Mouse (Mus musculus) heart, embryonic 13.5 days (tissue): ENCODE data around the gene Tmsb4x. TPM values are rescaled to one million over a fixed set of nuclear protein-coding genes. Genes with fewer than 3 reads are reported as not detected.

Source experiments
- ATAC-seq: fragments of 200-750 bp; cut with Nextera tagmentation; 2 replicates; pipeline ENCODE4 v1.8.0; 2017; ENCODE audit warnings: moderate TSS enrichment; ENCODE audit not compliant: insufficient number of reproducible peaks, low FRiP score, low TSS enrichment; ENCODE audit errors: extremely low read depth
- H3K27ac ChIP-seq: fragments of 300-500 bp; sonication (generic); replicated peaks from 2 replicates; pipeline ENCODE4 v1.5.1; 2015; ENCODE audit warnings: moderate library complexity, mild to moderate bottlenecking, inconsistent platforms
- H3K27me3 ChIP-seq: fragments of 300-500 bp; sonication (generic); replicated peaks from 2 replicates; pipeline ENCODE4 v1.6.1; 2015; ENCODE audit warnings: mild to moderate bottlenecking, inconsistent platforms
- H3K36me3 ChIP-seq: fragments of 300-500 bp; sonication (generic); 2 replicates; pipeline ENCODE4 v1.6.1; 2015; ENCODE audit warnings: mild to moderate bottlenecking, inconsistent platforms
- H3K4me1 ChIP-seq: fragments of 300-500 bp; sonication (generic); 2 replicates; pipeline ENCODE4 v1.6.1; 2015; ENCODE audit warnings: inconsistent platforms
- H3K4me2 ChIP-seq: fragments of 300-500 bp; sonication (generic); 2 replicates; pipeline ENCODE4 v1.6.1; 2015; ENCODE audit warnings: inconsistent platforms, mild to moderate bottlenecking, moderate library complexity
- H3K4me3 ChIP-seq: fragments of 300-500 bp; sonication (generic); 2 replicates; pipeline ENCODE4 v1.5.1; 2015; ENCODE audit warnings: moderate library complexity, mild to moderate bottlenecking, inconsistent platforms
- H3K9ac ChIP-seq: fragments of 300-500 bp; sonication (generic); 2 replicates; pipeline ENCODE4 v1.6.1; 2015; ENCODE audit warnings: inconsistent platforms, mild to moderate bottlenecking, moderate library complexity
- H3K9me3 ChIP-seq: fragments of 300-500 bp; sonication (generic); 2 replicates; pipeline ENCODE4 v1.6.1; 2016; ENCODE audit warnings: inconsistent platforms
- WGBS: fragments of 180-500 bp; shearing (Covaris S2); methylation state at CpG from one replicate; pipeline ENCODE4 v1.1.7; 2015; ENCODE audit warnings: mixed read lengths; 5-methylcytosine and 5-hydroxymethylcytosine counted together
- polyA plus RNA-seq: library from polyadenylated mRNA; unstranded; fragments of >200 nt; fragmentation: Nextera tagmentation; extraction: Ambion mirVana; gene quantifications from 2 replicates; pipeline ENCODE4 v1.2.1, GENCODE M21; 2015

Tmsb4x gene
- polyA plus RNA-seq: 3,022 and 3,158 TPM in 2 replicates

GRCm38 (mm10) chrX:167208978-167209754 is at the start of gene Tmsb4x:
Tmsb4x (minus strand) TSS chrX:167209315.
- 14% methylated on average over 39 of the region's 39 CpGs for WGBS
- Histone ChIP-seq H3K4me2 (peak within 1 kb of the TSS; percentile 71), H3K27me3 (0 out of 2 replicates have a peak, but pooled peaks cover 7% of the 10 kb centered on the region), H3K9ac (peak within 1 kb of the TSS; percentile 94), H3K36me3 (peaks cover 9% of the 10 kb centered on the region), H3K4me1 (peaks cover 24% of the 10 kb centered on the region), H3K9me3 (no peaks in the 10 kb centered on the region), H3K27ac (peak within 1 kb of the TSS; percentile 95), H3K4me3 (peak within 1 kb of the TSS; percentile 71)
- peak; percentile 66; the same call in 1 of the 2 replicates for ATAC-seq

- H3K4me3 ChIP-seq: no peak overlapping the region
- 79% methylated on average over 3 of the region's 3 CpGs for WGBS
- H3K27ac ChIP-seq: no peak overlapping the region
- H3K27me3 ChIP-seq: 0 out of 2 replicates have a peak, but pooled peaks cover 3% of the 10 kb centered on the region
- ATAC-seq: no peak
- no peak overlapping the region for H3K4me2 ChIP-seq
- H3K9ac ChIP-seq: no peak overlapping the region
- no peaks in the 10 kb centered on the region for H3K36me3 ChIP-seq
- H3K9me3 ChIP-seq: no peaks in the 10 kb centered on the region
- H3K4me1 ChIP-seq: no peaks in the 10 kb centered on the region
Measured at GRCm38 (mm10) chrX:167241736-167242135, 32.6 kb upstream of the Tmsb4x start.

GRCm38 (mm10) chrX:167239293-167239921 is 30.3 kb upstream of the Tmsb4x start:
- no peak overlapping the region for H3K4me2 ChIP-seq
- ATAC-seq: no peak

GRCm38 (mm10) chrX:167233104-167233687 is 24.1 kb upstream of the Tmsb4x start:
- H3K27me3 ChIP-seq: 0 out of 2 replicates have a peak, but pooled peaks cover 5% of the 10 kb centered on the region
- no peak overlapping the region for H3K27ac ChIP-seq
- H3K4me3 ChIP-seq: no peak overlapping the region
- 0 out of 2 replicates have a peak overlapping the region, but pooled peaks have one; percentile 5 for H3K4me2 ChIP-seq
- H3K4me1 ChIP-seq: no peaks in the 10 kb centered on the region
- 14% methylated on average over 9 of the region's 9 CpGs for WGBS
- no peaks in the 10 kb centered on the region for H3K9me3 ChIP-seq
- no peak overlapping the region for H3K9ac ChIP-seq
- no peak for ATAC-seq
- no peaks in the 10 kb centered on the region for H3K36me3 ChIP-seq

More at GRCm38 (mm10) chrX:167239293-167239921, 30.3 kb upstream of the Tmsb4x start:
- 60% methylated on average over 9 of the region's 9 CpGs for WGBS
- H3K27me3 ChIP-seq: 0 out of 2 replicates have a peak, but pooled peaks cover 5% of the 10 kb centered on the region
- H3K4me1 ChIP-seq: no peaks in the 10 kb centered on the region
- H3K9ac ChIP-seq: no peak overlapping the region
- no peak overlapping the region for H3K27ac ChIP-seq
- H3K9me3 ChIP-seq: no peaks in the 10 kb centered on the region
- no peak overlapping the region for H3K4me3 ChIP-seq
- no peaks in the 10 kb centered on the region for H3K36me3 ChIP-seq

- WGBS: 55% methylated on average over 8 of the region's 8 CpGs
- H3K4me1 ChIP-seq: no peaks in the 10 kb centered on the region
- H3K4me2 ChIP-seq: no peak overlapping the region
- 0 out of 2 replicates have a peak, but pooled peaks cover 3% of the 10 kb centered on the region for H3K27me3 ChIP-seq
- ATAC-seq: no peak
- H3K4me3 ChIP-seq: no peak overlapping the region
- no peak overlapping the region for H3K9ac ChIP-seq
- no peaks in the 10 kb centered on the region for H3K36me3 ChIP-seq
- no peak overlapping the region for H3K27ac ChIP-seq
- H3K9me3 ChIP-seq: no peaks in the 10 kb centered on the region
Measured at GRCm38 (mm10) chrX:167231150-167231549, 22.0 kb upstream of the Tmsb4x start.

- no peaks in the 10 kb centered on the region for H3K9me3 ChIP-seq
- no peak overlapping the region for H3K4me3 ChIP-seq
- 0 out of 2 replicates have a peak, but pooled peaks cover 3% of the 10 kb centered on the region for H3K27me3 ChIP-seq
- 44% methylated on average over 1 of the region's 1 CpGs for WGBS
- no peaks in the 10 kb centered on the region for H3K36me3 ChIP-seq
- no peak overlapping the region for H3K9ac ChIP-seq
- no peak overlapping the region for H3K27ac ChIP-seq
- no peak overlapping the region for H3K4me2 ChIP-seq
- H3K4me1 ChIP-seq: no peaks in the 10 kb centered on the region
- ATAC-seq: no peak
Measured at GRCm38 (mm10) chrX:167229819-167230218, 20.7 kb upstream of the Tmsb4x start.

- no peak overlapping the region for H3K4me2 ChIP-seq
- no peaks in the 10 kb centered on the region for H3K4me1 ChIP-seq
- H3K9me3 ChIP-seq: no peaks in the 10 kb centered on the region
- H3K36me3 ChIP-seq: no peaks in the 10 kb centered on the region
- no peak overlapping the region for H3K27ac ChIP-seq
- no peak overlapping the region for H3K4me3 ChIP-seq
- 39% methylated on average over 6 of the region's 6 CpGs for WGBS
- no peak overlapping the region for H3K9ac ChIP-seq
- ATAC-seq: no peak
- H3K27me3 ChIP-seq: no peaks in the 10 kb centered on the region
Measured at GRCm38 (mm10) chrX:167229206-167229605, 20.1 kb upstream of the Tmsb4x start.

GRCm38 (mm10) chrX:167227756-167228155 is 18.6 kb upstream of the Tmsb4x start:
- Histone ChIP-seq H3K4me3 (no peak overlapping the region), H3K4me2 (no peak overlapping the region), H3K36me3 (no peaks in the 10 kb centered on the region), H3K9me3 (no peaks in the 10 kb centered on the region), H3K4me1 (no peaks in the 10 kb centered on the region), H3K27me3 (no peaks in the 10 kb centered on the region), H3K9ac (no peak overlapping the region), H3K27ac (no peak overlapping the region)
- no peak for ATAC-seq
- 85% methylated on average over 6 of the region's 6 CpGs for WGBS

GRCm38 (mm10) chrX:167227138-167227537 is 18.0 kb upstream of the Tmsb4x start:
- no peak overlapping the region for H3K27ac ChIP-seq
- ATAC-seq: no peak
- H3K4me2 ChIP-seq: no peak overlapping the region
- 74% methylated on average over 7 of the region's 7 CpGs for WGBS
- no peaks in the 10 kb centered on the region for H3K36me3 ChIP-seq
- no peak overlapping the region for H3K4me3 ChIP-seq
- no peaks in the 10 kb centered on the region for H3K27me3 ChIP-seq
- no peaks in the 10 kb centered on the region for H3K4me1 ChIP-seq
- no peaks in the 10 kb centered on the region for H3K9me3 ChIP-seq
- H3K9ac ChIP-seq: no peak overlapping the region

- Histone ChIP-seq H3K36me3 (no peaks in the 10 kb centered on the region), H3K4me1 (no peaks in the 10 kb centered on the region), H3K9ac (no peak overlapping the region), H3K4me3 (no peak overlapping the region), H3K4me2 (no peak overlapping the region), H3K27me3 (no peaks in the 10 kb centered on the region), H3K27ac (no peak overlapping the region), H3K9me3 (no peaks in the 10 kb centered on the region)
- 80% methylated on average over 5 of the region's 5 CpGs for WGBS
- ATAC-seq: no peak
Measured at GRCm38 (mm10) chrX:167226570-167226969, 17.5 kb upstream of the Tmsb4x start.

- peak overlapping the region; percentile 43 for H3K4me2 ChIP-seq
- no peaks in the 10 kb centered on the region for H3K9me3 ChIP-seq
- H3K4me3 ChIP-seq: no peak overlapping the region
- ATAC-seq: no peak
- no peaks in the 10 kb centered on the region for H3K36me3 ChIP-seq
- H3K9ac ChIP-seq: peak overlapping the region; percentile 52; the same call in 1 of the 2 replicates
- H3K27me3 ChIP-seq: 0 out of 2 replicates have a peak, but pooled peaks cover 7% of the 10 kb centered on the region
- 13% methylated on average over 8 of the region's 8 CpGs for WGBS
- H3K27ac ChIP-seq: peak overlapping the region; percentile 53; the same call in 1 of the 2 replicates
- peaks cover 18% of the 10 kb centered on the region for H3K4me1 ChIP-seq
Measured at GRCm38 (mm10) chrX:167212707-167213106, 3.6 kb upstream of the Tmsb4x start.
